Mouse (Mus musculus): ENCODE results near the gene Pgm2l1. TPM values are rescaled to one million over a fixed set of nuclear protein-coding genes. Genes with fewer than 3 reads are reported as not detected.

The Pgm2l1 gene
- polyA plus RNA-seq, 1 experiment from 2014 or later, result 0.96 TPM

GRCm38 (mm10) chr7:100234264-100234885 is 7.2 kb downstream of the Pgm2l1 start:
- no peak overlapping the region for H3K4me2 ChIP-seq (ENCODE audit: low read depth, low read length)
- peaks cover 3% of the 10 kb centered on the region; the same call in 1 of the 2 replicates for H3K4me1 ChIP-seq (ENCODE audit: insufficient read depth)
- no peak overlapping the region for H3K27ac ChIP-seq (ENCODE audit: low read depth)
- DNase-seq (peak; percentile 51), ATAC-seq (no peak)
- no peak overlapping the region for H3K9ac ChIP-seq (replicated peaks)
- no peaks in the 10 kb centered on the region for H3K27me3 ChIP-seq (ENCODE audit: insufficient read depth, low read length)
- no peak overlapping the region for H3K4me3 ChIP-seq (ENCODE audit: low read depth, low read length)
- no peaks in the 10 kb centered on the region for H3K36me3 ChIP-seq (replicated peaks; ENCODE audit: insufficient read depth, low read length)
- TF ChIP-seq CTCF (IDR thresholded peaks at IDR 0.05; ENCODE audit: low read depth) (peak; percentile 90), EP300 (IDR thresholded peaks at IDR 0.05; ENCODE audit: low read depth) (no peak)
- H3K9me3 ChIP-seq (ENCODE audit: low read length), result no peaks in the 10 kb centered on the region
- 55% methylated on average over 7 of the region's 7 CpGs for WGBS (ENCODE audit: insufficient replicate concordance)

GRCm38 (mm10) chr7:100238271-100238670 is 11.1 kb downstream of the Pgm2l1 start:
- peaks cover 3% of the 10 kb centered on the region; the same call in 1 of the 2 replicates for H3K4me1 ChIP-seq (ENCODE audit: insufficient read depth)
- H3K36me3 ChIP-seq (replicated peaks; ENCODE audit: insufficient read depth, low read length), result no peaks in the 10 kb centered on the region
- no peak overlapping the region for H3K27ac ChIP-seq (ENCODE audit: low read depth)
- DNase-seq (no peak), ATAC-seq (no peak)
- no peaks in the 10 kb centered on the region for H3K9me3 ChIP-seq (ENCODE audit: low read length)
- H3K4me3 ChIP-seq (ENCODE audit: low read depth, low read length), result no peak overlapping the region
- no peaks in the 10 kb centered on the region for H3K27me3 ChIP-seq (ENCODE audit: insufficient read depth, low read length)
- TF ChIP-seq EP300 (IDR thresholded peaks at IDR 0.05; ENCODE audit: low read depth), result no peak
- no peak for TF ChIP-seq CTCF (IDR thresholded peaks at IDR 0.05; ENCODE audit: low read depth)
- no peak overlapping the region for H3K4me2 ChIP-seq (ENCODE audit: low read depth, low read length)
- no peak overlapping the region for H3K9ac ChIP-seq (replicated peaks)
- WGBS (ENCODE audit: insufficient replicate concordance), result 71% methylated on average over 1 of the region's 1 CpGs

DNA sequence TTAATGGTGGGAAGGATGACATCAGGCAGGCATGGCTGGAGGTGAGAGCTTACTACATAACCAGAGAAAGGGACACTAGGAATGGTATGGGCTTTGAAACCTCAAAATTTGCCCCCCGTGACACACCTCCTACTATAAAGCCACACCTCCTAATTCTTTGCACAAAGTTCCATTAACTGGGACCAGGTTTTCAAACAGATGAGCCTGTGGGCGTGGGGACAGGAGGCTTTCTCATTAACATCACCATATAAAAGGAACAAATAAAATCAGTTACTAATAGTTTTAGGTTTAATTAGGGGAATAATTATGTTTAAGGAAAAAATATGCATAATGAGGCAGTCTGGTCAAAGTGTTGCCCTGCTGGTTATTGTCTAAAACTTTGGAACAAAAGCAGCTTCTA is 13.4 kb downstream of the Pgm2l1 start:
- TF ChIP-seq CTCF (IDR thresholded peaks at IDR 0.05; ENCODE audit: low read depth), result no peak
- TF ChIP-seq EP300 (IDR thresholded peaks at IDR 0.05; ENCODE audit: low read depth), result no peak
- Histone ChIP-seq H3K27ac (ENCODE audit: low read depth) (no peak overlapping the region), H3K4me3 (ENCODE audit: low read depth, low read length) (no peak overlapping the region), H3K9ac (replicated peaks) (no peak overlapping the region), H3K9me3 (ENCODE audit: low read length) (no peaks in the 10 kb centered on the region), H3K4me2 (ENCODE audit: low read depth, low read length) (no peak overlapping the region), H3K27me3 (ENCODE audit: insufficient read depth, low read length) (no peaks in the 10 kb centered on the region), H3K36me3 (replicated peaks; ENCODE audit: insufficient read depth, low read length) (no peaks in the 10 kb centered on the region), H3K4me1 (ENCODE audit: insufficient read depth) (no peaks in the 10 kb centered on the region)
- DNase-seq (no peak), ATAC-seq (no peak)
- WGBS (ENCODE audit: insufficient replicate concordance), result 77% methylated on average over 2 of the region's 2 CpGs

DNA sequence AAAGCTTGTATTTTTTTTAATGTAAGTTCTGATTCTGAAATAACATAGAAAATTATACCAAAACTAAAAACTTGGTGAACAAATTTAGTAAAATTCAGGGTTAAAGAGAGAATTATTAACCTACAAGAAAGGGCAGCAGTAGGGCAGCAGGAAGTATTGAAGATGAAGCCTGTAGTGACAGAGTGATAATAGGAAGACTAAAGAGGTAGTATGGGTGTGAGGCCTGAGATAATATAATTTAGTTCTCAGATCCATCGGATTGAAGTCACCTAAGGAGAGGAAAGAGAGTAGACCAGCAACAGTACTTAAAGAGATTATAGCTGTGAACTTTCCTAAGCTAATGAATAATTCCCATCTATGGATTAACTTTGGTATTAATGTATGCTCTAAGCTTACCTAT is 15.8 kb downstream of the Pgm2l1 start:
- Histone ChIP-seq H3K36me3 (replicated peaks; ENCODE audit: insufficient read depth, low read length) (no peaks in the 10 kb centered on the region), H3K27ac (ENCODE audit: low read depth) (no peak overlapping the region), H3K4me1 (ENCODE audit: insufficient read depth) (no peaks in the 10 kb centered on the region), H3K4me3 (ENCODE audit: low read depth, low read length) (no peak overlapping the region), H3K4me2 (ENCODE audit: low read depth, low read length) (no peak overlapping the region), H3K9me3 (ENCODE audit: low read length) (no peaks in the 10 kb centered on the region), H3K9ac (replicated peaks) (no peak overlapping the region), H3K27me3 (ENCODE audit: insufficient read depth, low read length) (no peaks in the 10 kb centered on the region)
- 69% methylated on average over 1 of the region's 1 CpGs for WGBS (ENCODE audit: insufficient replicate concordance)
- TF ChIP-seq EP300 (IDR thresholded peaks at IDR 0.05; ENCODE audit: low read depth) (no peak), CTCF (IDR thresholded peaks at IDR 0.05; ENCODE audit: low read depth) (no peak)
- no peak for ATAC-seq
- DNase-seq, result no peak

GRCm38 (mm10) chr7:100244225-100244624 is 17.0 kb downstream of the Pgm2l1 start:
- H3K27me3 ChIP-seq (ENCODE audit: insufficient read depth, low read length), result no peaks in the 10 kb centered on the region
- H3K9ac ChIP-seq (replicated peaks), result no peak overlapping the region
- H3K9me3 ChIP-seq (ENCODE audit: low read length), result no peaks in the 10 kb centered on the region
- no peak overlapping the region for H3K27ac ChIP-seq (ENCODE audit: low read depth)
- ATAC-seq (no peak), DNase-seq (no peak)
- H3K4me2 ChIP-seq (ENCODE audit: low read depth, low read length), result no peak overlapping the region
- H3K4me3 ChIP-seq (ENCODE audit: low read depth, low read length), result no peak overlapping the region
- H3K4me1 ChIP-seq (ENCODE audit: insufficient read depth), result no peaks in the 10 kb centered on the region
- no peaks in the 10 kb centered on the region for H3K36me3 ChIP-seq (replicated peaks; ENCODE audit: insufficient read depth, low read length)
- 79% methylated on average over 4 of the region's 4 CpGs for WGBS (ENCODE audit: insufficient replicate concordance)
- TF ChIP-seq EP300 (IDR thresholded peaks at IDR 0.05; ENCODE audit: low read depth) (no peak), CTCF (IDR thresholded peaks at IDR 0.05; ENCODE audit: low read depth) (no peak)

DNA sequence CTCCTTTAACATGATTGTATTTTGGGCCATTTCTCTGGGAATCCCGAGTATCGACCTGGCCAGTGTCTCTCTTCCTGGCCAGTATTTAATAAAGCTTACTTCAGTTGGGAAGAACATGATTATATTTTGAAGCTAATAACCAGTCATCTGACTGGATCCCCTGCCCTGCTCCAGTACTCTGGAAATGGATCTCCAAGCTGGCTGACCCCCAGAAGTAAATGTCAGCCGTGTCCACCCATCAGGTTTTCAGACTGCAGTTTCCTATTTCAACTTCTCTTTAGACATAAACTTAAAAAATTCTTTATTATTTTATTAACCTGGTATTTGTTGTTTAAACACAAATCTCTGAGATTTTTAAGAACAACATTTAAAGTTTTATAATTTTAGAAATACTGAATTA is 18.0 kb downstream of the Pgm2l1 start:
- no peak for TF ChIP-seq CTCF (IDR thresholded peaks at IDR 0.05; ENCODE audit: low read depth)
- TF ChIP-seq EP300 (IDR thresholded peaks at IDR 0.05; ENCODE audit: low read depth), result no peak
- Histone ChIP-seq H3K4me2 (ENCODE audit: low read depth, low read length) (no peak overlapping the region), H3K36me3 (replicated peaks; ENCODE audit: insufficient read depth, low read length) (no peaks in the 10 kb centered on the region), H3K27ac (ENCODE audit: low read depth) (no peak overlapping the region), H3K4me1 (ENCODE audit: insufficient read depth) (no peaks in the 10 kb centered on the region), H3K4me3 (ENCODE audit: low read depth, low read length) (no peak overlapping the region), H3K9ac (replicated peaks) (no peak overlapping the region), H3K9me3 (ENCODE audit: low read length) (no peaks in the 10 kb centered on the region), H3K27me3 (ENCODE audit: insufficient read depth, low read length) (no peaks in the 10 kb centered on the region)
- DNase-seq (no peak), ATAC-seq (no peak)
- WGBS (ENCODE audit: insufficient replicate concordance), result 92% methylated on average over 3 of the region's 3 CpGs
